Mouse (Mus musculus): ENCODE data around the gene Fam71d. TPM values are rescaled to one million over a fixed set of nuclear protein-coding genes. Genes with fewer than 3 reads are reported as not detected.

The Fam71d gene
- polyA plus RNA-seq, 1 experiment from 2014 or later, result not detected

Other genes starting within 250 kb of the Fam71d start
- 27.6 and 30.2 TPM in 2 replicates for gene Mpp5, start 57.4 kb downstream of the Fam71d start, polyA plus RNA-seq (2014; fragmentation: Nextera tagmentation; extraction: Ambion mirVana)
- gene Atp6v1d, start 170.1 kb downstream of the Fam71d start, polyA plus RNA-seq (2014; fragmentation: Nextera tagmentation; extraction: Ambion mirVana), result 106 and 122 TPM in 2 replicates
- 249 and 250 TPM in 2 replicates for gene Eif2s1, start 170.3 kb downstream of the Fam71d start, polyA plus RNA-seq (2014; fragmentation: Nextera tagmentation; extraction: Ambion mirVana)
- gene Plek2, start 215.4 kb downstream of the Fam71d start, polyA plus RNA-seq (2014; fragmentation: Nextera tagmentation; extraction: Ambion mirVana), result 2.9 and 3.9 TPM in 2 replicates